Mouse (Mus musculus) lung, postnatal 25 days (tissue): ENCODE results near the gene Csk.

ENCODE experiments used
- DNase-seq: peaks from one replicate; pipeline ENCODE4 v3.0.0; 2022; ENCODE audit warnings: low spot score

Csk gene

GRCm38 (mm10) chr9:57653283-57653682, at the start of gene Csk:
TSS of gene Csk (minus strand) at chr9:57653631.
- DNase-seq: no peak

- DNase-seq: no peak
Observed at GRCm38 (mm10) chr9:57698466-57699150, 45.2 kb upstream of the Csk start.

- DNase-seq: no peak
Observed at GRCm38 (mm10) chr9:57697380-57697779, 43.9 kb upstream of the Csk start.

GRCm38 (mm10) chr9:57696380-57697285, 43.2 kb upstream of the Csk start:
- DNase-seq: peak; percentile 41

GRCm38 (mm10) chr9:57694108-57694507, 40.7 kb upstream of the Csk start:
- DNase-seq: no peak

- peak; percentile 36 for DNase-seq
Observed at GRCm38 (mm10) chr9:57688606-57689005, 35.2 kb upstream of the Csk start.

- peak; percentile 51 for DNase-seq
Observed at GRCm38 (mm10) chr9:57688158-57688557, 34.7 kb upstream of the Csk start.

- DNase-seq: no peak
Observed at GRCm38 (mm10) chr9:57687751-57688150, 34.3 kb upstream of the Csk start, which contains the start of gene Cyp1a1. TSS of gene Cyp1a1 (plus strand) at chr9:57687928.

GRCm38 (mm10) chr9:57686011-57686410, 32.6 kb upstream of the Csk start:
- no peak for DNase-seq

GRCm38 (mm10) chr9:57683520-57683919, 30.1 kb upstream of the Csk start, which contains the start of gene Cyp1a2:
TSS of gene Cyp1a2 (minus strand) at chr9:57683703.
- no peak for DNase-seq

GRCm38 (mm10) chr9:57681411-57681810, 28.0 kb upstream of the Csk start:
- no peak for DNase-seq

GRCm38 (mm10) chr9:57671500-57671899, 18.1 kb upstream of the Csk start:
- no peak for DNase-seq

GRCm38 (mm10) chr9:57671037-57671436, 17.6 kb upstream of the Csk start:
- DNase-seq: no peak

- DNase-seq: no peak
Observed at GRCm38 (mm10) chr9:57669566-57669965, 16.1 kb upstream of the Csk start.

- no peak for DNase-seq
Observed at GRCm38 (mm10) chr9:57668277-57668676, 14.8 kb upstream of the Csk start.

- DNase-seq: peak; percentile 72
Observed at GRCm38 (mm10) chr9:57667817-57668216, 14.4 kb upstream of the Csk start.

- no peak for DNase-seq
Observed at GRCm38 (mm10) chr9:57667136-57667535, 13.7 kb upstream of the Csk start.

GRCm38 (mm10) chr9:57666536-57666935, 13.1 kb upstream of the Csk start:
- DNase-seq: no peak

- no peak for DNase-seq
Observed at GRCm38 (mm10) chr9:57664616-57665015, 11.2 kb upstream of the Csk start.

- no peak for DNase-seq
Observed at GRCm38 (mm10) chr9:57661552-57661951, 8.1 kb upstream of the Csk start.

- DNase-seq: no peak
Observed at GRCm38 (mm10) chr9:57660501-57660900, 7.1 kb upstream of the Csk start.

- peak; percentile 85 for DNase-seq
Observed at GRCm38 (mm10) chr9:57659774-57660173, 6.3 kb upstream of the Csk start.

- no peak for DNase-seq
Observed at GRCm38 (mm10) chr9:57658970-57659369, 5.5 kb upstream of the Csk start.
